Mouse (Mus musculus): Measurements from ENCODE around the gene Tead2.

DNA sequence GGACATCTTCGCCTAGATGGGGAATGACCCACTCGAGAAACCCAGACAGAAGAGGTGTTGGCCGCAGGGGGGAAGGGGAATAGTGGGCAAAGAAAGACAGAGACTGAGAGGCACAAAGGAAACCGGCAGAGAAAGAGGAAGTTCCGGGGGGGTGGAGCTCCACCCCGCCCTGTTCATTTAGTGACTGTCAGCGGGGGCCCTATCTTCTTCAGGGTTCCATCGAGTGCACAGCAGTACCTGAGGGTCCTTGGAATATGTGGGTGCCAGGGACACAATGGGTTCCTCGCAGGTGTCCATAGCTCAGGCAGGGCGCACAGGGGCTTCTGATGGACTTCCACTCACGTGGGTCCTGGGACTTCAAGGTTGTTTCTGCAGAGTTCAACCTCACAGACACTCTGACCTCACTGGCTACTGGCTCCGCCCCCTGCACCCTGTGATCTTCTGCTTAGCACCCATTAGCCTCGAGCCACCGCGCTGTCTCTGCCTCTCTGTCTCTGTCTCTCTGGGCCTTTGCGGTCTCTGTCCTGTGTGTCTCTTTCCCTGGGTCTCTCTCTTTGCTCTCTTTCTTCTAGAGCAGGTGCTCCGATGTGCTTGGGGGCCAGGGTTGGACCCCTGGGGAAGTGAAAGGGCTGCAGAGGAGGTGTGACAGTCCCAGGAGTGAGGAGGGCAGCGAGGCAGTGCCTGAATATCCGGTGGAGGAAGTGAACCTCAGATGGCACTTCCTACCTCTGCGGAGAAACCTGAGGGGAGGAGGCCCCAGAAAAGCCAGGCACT is 23.4 kb downstream of the Tead2 start, which contains the start of gene Cd37:
- TF ChIP-seq POLR2A (IDR thresholded peaks at IDR 0.05; ENCODE audit: borderline replicate concordance, extremely low read depth, insufficient read depth, insufficient read length, poor library complexity, severe bottlenecking) = no peak
- TF ChIP-seq CTCF (IDR thresholded peaks at IDR 0.05; ENCODE audit: borderline replicate concordance, extremely low read depth, insufficient read depth, insufficient read length) = no peak

All from brain, embryonic 14.5 days (tissue).